Mouse (Mus musculus) midbrain, embryonic 14.5 days (tissue): ENCODE results near the gene Tppp3. TPM values are rescaled to one million over a fixed set of nuclear protein-coding genes. Genes with fewer than 3 reads are reported as not detected.

Experiments used
- ATAC-seq: fragments of 200-750 bp; cut with Nextera tagmentation; 2 replicates; pipeline ENCODE4 v1.8.0; 2017; ENCODE audit warnings: moderate number of reproducible peaks, moderate library complexity; ENCODE audit not compliant: low FRiP score, low TSS enrichment
- DNase-seq: peaks from one replicate; pipeline ENCODE4 v3.0.0-alpha.2; 2015
- H3K27ac ChIP-seq: fragments of 300-500 bp; sonication (generic); replicated peaks from 2 replicates; pipeline ENCODE4 v1.5.1; 2014; ENCODE audit warnings: mild to moderate bottlenecking, low read depth, low read length, moderate library complexity
- H3K27me3 ChIP-seq: fragments of 300-500 bp; sonication (generic); 2 replicates; pipeline ENCODE4 v1.6.1; 2014; ENCODE audit warnings: low read length, control low read depth, mixed read lengths; ENCODE audit not compliant: control insufficient read depth, insufficient read depth
- H3K36me3 ChIP-seq: fragments of 300-500 bp; sonication (generic); 2 replicates; pipeline ENCODE4 v1.6.1; 2014; ENCODE audit warnings: low read length, control low read depth; ENCODE audit not compliant: control insufficient read depth, insufficient read depth
- H3K4me1 ChIP-seq: fragments of 300-500 bp; sonication (generic); 2 replicates; pipeline ENCODE4 v1.6.1; 2014; ENCODE audit warnings: mild to moderate bottlenecking, antibody characterized with exemption, low read length, control low read depth; ENCODE audit not compliant: control insufficient read depth, insufficient read depth
- H3K4me2 ChIP-seq: fragments of 300-500 bp; sonication (generic); 2 replicates; pipeline ENCODE4 v1.6.1; 2014; ENCODE audit warnings: mild to moderate bottlenecking, low read length, moderate library complexity
- H3K4me3 ChIP-seq: fragments of 300-500 bp; sonication (generic); replicated peaks from 2 replicates; pipeline ENCODE4 v1.5.1; 2014; ENCODE audit warnings: low read depth, low read length
- H3K9ac ChIP-seq: fragments of 300-500 bp; sonication (generic); replicated peaks from 2 replicates; pipeline ENCODE4 v1.6.1; 2014; ENCODE audit warnings: mild to moderate bottlenecking, low read length, moderate library complexity
- H3K9me3 ChIP-seq: fragments of 300-500 bp; sonication (generic); 2 replicates; pipeline ENCODE4 v1.6.1; 2016; ENCODE audit warnings: low read length, control low read depth, mixed read lengths; ENCODE audit not compliant: control insufficient read depth
- WGBS: fragments of 180-500 bp; shearing (Covaris S2); extraction: QIAGEN DNeasy Blood & Tissue Kit; methylation state at CpG from one replicate; pipeline ENCODE4 v1.1.7; 2014; 5-methylcytosine and 5-hydroxymethylcytosine counted together
- polyA plus RNA-seq: library from polyadenylated mRNA; unstranded; fragments of >200 nt; fragmentation: Nextera tagmentation; extraction: Ambion mirVana; gene quantifications from 2 replicates; pipeline ENCODE4 v1.2.1, GENCODE M21; 2014

The Tppp3 gene
- polyA plus RNA-seq, 1 experiment from 2014 or later: 91.3 TPM

DNA sequence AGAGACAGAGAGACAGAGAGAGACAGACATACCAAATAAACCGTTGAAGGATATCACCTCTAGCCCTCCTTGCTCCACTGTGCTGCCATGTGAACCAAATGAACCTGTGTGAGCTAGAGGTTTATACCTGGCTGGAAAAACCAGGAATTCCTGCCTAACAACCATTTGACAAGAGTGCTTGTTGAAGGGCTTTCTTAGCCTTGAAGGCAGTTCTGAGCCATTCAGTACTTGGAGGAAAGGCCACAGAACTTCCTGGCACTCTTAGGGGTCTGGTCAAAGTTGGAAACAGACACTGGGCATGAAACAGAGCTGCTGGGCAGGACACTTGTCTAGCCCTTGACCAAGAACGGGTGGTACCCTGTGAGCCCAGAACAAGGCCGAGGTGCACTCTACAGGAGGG is 23.2 kb upstream of the Tppp3 start:
- H3K27ac ChIP-seq: no peak overlapping the region
- no peak overlapping the region for H3K9ac ChIP-seq
- ATAC-seq (no peak), DNase-seq (no peak)
- no peak overlapping the region for H3K4me2 ChIP-seq
- WGBS: 89% methylated on average over 3 of the region's 3 CpGs
- H3K4me1 ChIP-seq: peaks cover 13% of the 10 kb centered on the region; the same call in 1 of the 2 replicates
- H3K9me3 ChIP-seq: no peaks in the 10 kb centered on the region
- no peak overlapping the region for H3K4me3 ChIP-seq
- no peaks in the 10 kb centered on the region for H3K36me3 ChIP-seq
- H3K27me3 ChIP-seq: no peaks in the 10 kb centered on the region

DNA sequence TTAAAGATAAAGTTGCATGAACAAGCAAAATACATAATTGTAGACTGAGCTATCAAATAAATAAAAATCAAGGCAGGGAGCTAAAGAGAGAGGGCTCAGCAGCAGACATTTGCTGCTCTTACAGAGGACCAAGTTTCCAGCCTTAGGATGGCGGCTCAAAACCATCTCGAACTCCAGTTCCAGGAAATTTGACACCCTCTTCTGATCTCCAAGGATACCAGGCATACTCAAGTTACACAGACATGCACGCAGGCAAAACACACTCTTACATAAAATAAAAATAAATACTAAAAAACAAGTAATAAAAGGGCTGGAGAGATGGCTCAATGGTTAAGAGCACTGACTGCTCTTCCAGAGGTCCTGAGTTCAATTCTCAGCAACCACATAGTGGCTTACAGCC is 22.2 kb upstream of the Tppp3 start:
- no peak for DNase-seq
- H3K9ac ChIP-seq: no peak overlapping the region
- ATAC-seq: no peak
- H3K4me2 ChIP-seq: no peak overlapping the region
- no peak overlapping the region for H3K27ac ChIP-seq
- no peaks in the 10 kb centered on the region for H3K36me3 ChIP-seq
- peaks cover 13% of the 10 kb centered on the region; the same call in 1 of the 2 replicates for H3K4me1 ChIP-seq
- 69% methylated on average over 3 of the region's 3 CpGs for WGBS
- H3K4me3 ChIP-seq: no peak overlapping the region
- no peaks in the 10 kb centered on the region for H3K27me3 ChIP-seq
- no peaks in the 10 kb centered on the region for H3K9me3 ChIP-seq

DNA sequence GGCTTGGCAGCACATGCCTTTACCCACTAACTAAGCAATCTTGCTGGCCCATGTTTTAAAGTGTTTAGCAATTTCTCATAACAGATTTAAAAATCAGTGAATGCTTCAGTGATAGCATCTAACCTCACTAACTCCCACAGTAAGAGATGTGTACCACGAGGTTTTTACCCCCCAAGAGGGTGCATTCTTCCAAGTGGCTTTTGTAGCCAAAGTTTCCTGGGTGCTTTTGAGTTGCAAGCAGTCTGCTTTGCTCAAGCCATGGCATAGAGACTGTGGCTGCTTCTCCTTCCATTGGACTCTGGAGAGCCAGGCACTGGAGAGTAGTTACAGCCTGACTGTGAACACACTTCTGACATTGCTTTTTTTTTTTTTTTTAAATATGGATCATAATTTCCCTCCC is 18.0 kb upstream of the Tppp3 start:
- Histone ChIP-seq H3K4me1 (no peaks in the 10 kb centered on the region), H3K4me3 (no peak overlapping the region), H3K4me2 (no peak overlapping the region), H3K27me3 (no peaks in the 10 kb centered on the region), H3K27ac (no peak overlapping the region), H3K9me3 (no peaks in the 10 kb centered on the region), H3K9ac (no peak overlapping the region), H3K36me3 (0 out of 2 replicates have a peak, but pooled peaks cover 6% of the 10 kb centered on the region)
- 51% methylated on average over 1 of the region's 1 CpGs for WGBS
- DNase-seq (no peak), ATAC-seq (no peak)

DNA sequence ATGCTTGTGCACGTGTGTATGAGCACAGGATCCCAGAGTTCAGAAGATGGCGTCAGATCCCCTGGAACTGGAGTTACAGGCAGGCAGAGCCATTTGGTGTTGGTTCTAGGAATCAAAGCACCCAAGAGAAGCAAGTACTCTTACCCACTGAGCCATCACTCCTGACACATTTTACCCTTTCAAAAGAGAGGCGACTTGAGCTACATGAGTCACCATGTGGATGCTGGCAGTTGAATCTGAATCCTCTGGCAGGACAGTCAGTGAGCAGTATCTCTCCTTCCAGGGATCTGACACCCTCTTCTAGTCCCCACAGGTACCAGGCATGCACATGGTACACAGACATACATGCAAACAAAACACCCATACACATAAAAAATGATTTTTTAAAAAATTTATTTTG is 16.8 kb upstream of the Tppp3 start:
- 78% methylated on average over 3 of the region's 3 CpGs for WGBS
- ATAC-seq: no peak
- no peaks in the 10 kb centered on the region for H3K9me3 ChIP-seq

DNA sequence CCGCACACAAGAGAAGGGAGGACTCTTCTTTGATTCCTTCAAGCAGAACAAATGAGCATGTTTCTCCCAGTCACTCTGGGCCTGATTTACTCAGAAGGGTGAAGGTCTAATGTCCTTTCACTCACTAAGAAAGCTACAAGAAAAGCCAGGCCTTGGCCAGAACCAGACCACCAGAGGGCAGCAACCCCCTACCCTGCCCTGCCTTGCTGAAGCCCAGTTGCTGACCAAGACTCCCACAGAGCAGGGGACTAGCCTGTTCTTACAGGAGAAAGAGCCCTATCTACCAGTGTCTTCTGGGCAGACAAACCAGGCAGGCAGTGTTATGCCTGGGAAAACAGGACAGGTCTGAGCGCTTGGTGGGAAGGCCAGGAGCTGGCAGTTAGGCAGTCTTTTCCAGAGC is 13.1 kb upstream of the Tppp3 start:
- no peak; the same call in 1 of the 2 replicates for ATAC-seq
- peak; percentile 74 for DNase-seq
- H3K36me3 ChIP-seq: 0 out of 2 replicates have a peak, but pooled peaks cover 6% of the 10 kb centered on the region
- H3K4me1 ChIP-seq: 0 out of 2 replicates have a peak, but pooled peaks cover 2% of the 10 kb centered on the region
- H3K9me3 ChIP-seq: no peaks in the 10 kb centered on the region
- no peak overlapping the region for H3K4me3 ChIP-seq
- no peak overlapping the region for H3K27ac ChIP-seq
- H3K4me2 ChIP-seq: no peak overlapping the region
- 21% methylated on average over 2 of the region's 2 CpGs for WGBS
- H3K27me3 ChIP-seq: no peaks in the 10 kb centered on the region
- H3K9ac ChIP-seq: no peak overlapping the region

More for the DNA sequence above, 16.8 kb upstream of the Tppp3 start:
- Histone ChIP-seq H3K9ac (no peak overlapping the region), H3K4me3 (no peak overlapping the region), H3K27ac (no peak overlapping the region), H3K27me3 (no peaks in the 10 kb centered on the region), H3K36me3 (0 out of 2 replicates have a peak, but pooled peaks cover 6% of the 10 kb centered on the region), H3K4me2 (no peak overlapping the region), H3K4me1 (0 out of 2 replicates have a peak, but pooled peaks cover 2% of the 10 kb centered on the region)
- DNase-seq: no peak

DNA sequence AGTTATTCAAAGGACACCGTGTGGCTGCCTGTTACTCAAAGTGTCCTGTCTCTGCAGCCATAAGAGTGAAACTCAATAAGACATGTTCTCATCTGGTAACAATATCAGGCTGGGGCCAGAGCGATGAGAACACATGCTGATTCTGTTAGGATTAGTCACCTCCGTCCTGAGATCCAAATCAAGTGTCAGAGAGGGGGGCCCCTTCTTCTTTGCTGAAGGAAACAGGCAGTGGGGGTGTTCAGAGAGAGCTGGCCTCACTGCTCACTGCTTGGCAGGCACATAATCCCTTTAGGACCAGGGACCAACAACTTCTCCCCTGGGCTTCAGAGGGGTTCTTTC is 12.7 kb upstream of the Tppp3 start:
- no peaks in the 10 kb centered on the region for H3K27me3 ChIP-seq
- H3K9me3 ChIP-seq: no peaks in the 10 kb centered on the region
- 22% methylated on average over 3 of the region's 3 CpGs for WGBS
- ATAC-seq: no peak
- 0 out of 2 replicates have a peak, but pooled peaks cover 8% of the 10 kb centered on the region for H3K36me3 ChIP-seq
- H3K4me2 ChIP-seq: no peak overlapping the region
- H3K4me3 ChIP-seq: no peak overlapping the region
- no peak for DNase-seq
- H3K4me1 ChIP-seq: 0 out of 2 replicates have a peak, but pooled peaks cover 2% of the 10 kb centered on the region
- H3K27ac ChIP-seq: no peak overlapping the region
- H3K9ac ChIP-seq: no peak overlapping the region

DNA sequence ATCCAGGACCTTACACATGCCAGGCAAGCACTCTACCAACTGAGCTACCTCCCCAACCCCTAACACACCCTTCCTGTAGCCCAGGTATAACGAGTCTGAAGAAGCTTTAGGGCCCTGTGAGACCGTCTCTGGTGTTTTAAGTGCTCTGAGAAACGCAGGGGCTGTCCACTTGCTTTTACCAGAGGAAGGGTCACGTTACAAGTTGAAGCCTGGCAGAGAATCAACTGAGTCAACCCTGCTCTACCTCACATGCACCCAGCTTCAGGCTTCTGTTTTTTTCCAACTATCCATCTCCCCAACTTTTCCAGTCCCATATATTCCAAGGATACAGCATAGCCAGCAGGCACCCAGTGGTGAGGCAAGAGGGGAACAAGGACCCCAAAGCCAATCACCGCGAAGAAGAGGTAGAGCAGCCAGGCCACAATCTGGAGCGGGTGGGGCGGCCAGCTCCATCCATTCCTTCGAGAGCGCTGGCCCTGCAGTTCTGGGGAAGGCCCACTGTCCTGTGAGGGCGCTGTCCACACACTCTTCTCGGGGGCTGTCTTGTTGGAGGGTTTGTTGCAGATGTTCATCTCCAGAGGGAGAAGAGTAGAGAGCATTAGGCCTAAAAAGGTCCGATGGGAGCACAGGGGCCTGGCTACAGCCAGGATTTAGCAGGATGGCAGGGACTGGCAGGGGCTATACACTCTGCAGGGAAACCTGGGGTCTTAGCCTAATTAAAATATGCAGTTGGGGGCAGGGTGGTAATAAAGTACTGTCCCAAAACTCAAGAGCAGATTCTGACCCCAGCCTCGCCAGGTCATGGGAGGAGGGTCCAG is 12.1 kb upstream of the Tppp3 start:
- 30% methylated on average over 14 of the region's 14 CpGs for WGBS
- DNase-seq (peak; percentile 66), ATAC-seq (no peak)
- Histone ChIP-seq H3K27ac (no peak overlapping the region), H3K9ac (no peak overlapping the region), H3K27me3 (no peaks in the 10 kb centered on the region), H3K4me1 (0 out of 2 replicates have a peak, but pooled peaks cover 2% of the 10 kb centered on the region), H3K4me2 (no peak overlapping the region), H3K9me3 (no peaks in the 10 kb centered on the region), H3K4me3 (no peak overlapping the region), H3K36me3 (0 out of 2 replicates have a peak, but pooled peaks cover 9% of the 10 kb centered on the region)

DNA sequence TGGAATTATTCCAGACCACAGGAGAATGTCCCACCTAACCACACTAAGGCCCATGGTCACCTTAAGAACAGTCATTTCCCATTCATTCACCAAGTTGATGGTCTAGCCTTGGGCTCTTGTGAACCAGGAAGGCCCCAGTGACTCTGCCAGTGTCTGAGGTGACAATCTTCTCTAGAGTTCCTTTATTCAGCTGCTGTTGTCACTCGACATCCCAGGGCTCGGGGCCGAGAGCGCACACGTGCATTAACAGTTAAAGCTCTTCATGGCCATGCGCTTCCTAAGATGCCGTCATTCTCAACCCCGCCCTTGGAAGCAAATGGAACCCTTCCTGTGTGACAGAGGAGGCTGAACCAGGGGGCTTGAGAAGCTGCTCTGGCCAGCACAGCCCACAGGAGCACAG is 10.8 kb upstream of the Tppp3 start:
- Histone ChIP-seq H3K27me3 (no peaks in the 10 kb centered on the region), H3K9ac (no peak overlapping the region), H3K4me3 (no peak overlapping the region), H3K9me3 (no peaks in the 10 kb centered on the region), H3K4me2 (no peak overlapping the region), H3K4me1 (0 out of 2 replicates have a peak, but pooled peaks cover 2% of the 10 kb centered on the region), H3K36me3 (peaks cover 12% of the 10 kb centered on the region; the same call in 1 of the 2 replicates), H3K27ac (no peak overlapping the region)
- DNase-seq (no peak), ATAC-seq (no peak)
- WGBS: 84% methylated on average over 8 of the region's 8 CpGs

DNA sequence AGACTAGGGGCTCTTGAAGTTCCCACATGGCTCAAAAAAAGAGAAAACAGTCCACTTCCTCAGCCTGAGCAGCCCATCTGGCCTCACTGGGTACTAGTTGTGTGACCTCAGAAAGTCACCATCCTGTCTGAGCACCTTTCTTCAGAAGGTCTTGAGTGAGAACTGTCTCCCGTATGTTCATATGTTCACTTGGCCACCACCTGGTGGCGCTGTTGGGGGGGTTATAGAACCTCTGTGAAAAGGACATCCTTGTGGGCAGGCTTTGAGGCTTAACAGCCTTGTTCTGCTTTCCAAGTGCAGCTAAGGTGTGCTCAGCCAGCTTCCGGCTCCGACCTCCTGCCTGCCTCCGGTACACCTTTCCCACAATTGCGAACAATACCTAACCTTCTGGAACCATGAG is 10.1 kb upstream of the Tppp3 start:
- no peaks in the 10 kb centered on the region for H3K9me3 ChIP-seq
- 70% methylated on average over 6 of the region's 6 CpGs for whole genome bisulfite sequencing
- no peak for ATAC-seq
- no peaks in the 10 kb centered on the region for H3K27me3 ChIP-seq
- DNase-seq: peak; percentile 55
- 0 out of 2 replicates have a peak, but pooled peaks cover 2% of the 10 kb centered on the region for H3K4me1 ChIP-seq
- no peak overlapping the region for H3K27ac ChIP-seq
- no peak overlapping the region for H3K4me2 ChIP-seq
- peaks cover 12% of the 10 kb centered on the region; the same call in 1 of the 2 replicates for H3K36me3 ChIP-seq
- H3K9ac ChIP-seq: no peak overlapping the region
- H3K4me3 ChIP-seq: no peak overlapping the region
